Mouse (Mus musculus): ENCODE measurements at regions not wholly inside any gene's neighbourhood (a gene's known extent, or its start where the extent isn't known, plus 50 kb on each side); places are given as distances from the start of the nearest gene placed in this dataset.

GRCm38 (mm10) chr4:69759596-69759995 is 650.6 kb downstream of the Cdk5rap2 start:
- ATAC-seq (ENCODE audit: low FRiP score, low read depth) (no peak), DNase-seq (ENCODE audit: low spot score) (no peak)
- no peaks in the 10 kb centered on the region for H3K4me1 ChIP-seq (ENCODE audit: control insufficient read depth, insufficient read depth, low read length)
- no peak overlapping the region for H3K9ac ChIP-seq (ENCODE audit: low read depth, low read length, severe bottlenecking)
- H3K27me3 ChIP-seq (ENCODE audit: control insufficient read depth, insufficient read depth, low read length) = no peaks in the 10 kb centered on the region
- no peak overlapping the region for H3K4me3 ChIP-seq (replicated peaks; ENCODE audit: low read length)
- WGBS = 62% methylated on average over 2 of the region's 2 CpGs
- no peaks in the 10 kb centered on the region for H3K9me3 ChIP-seq (ENCODE audit: control insufficient read depth, low read length)
- H3K27ac ChIP-seq (replicated peaks; ENCODE audit: low read depth, low read length) = no peak overlapping the region
- no peak for TF ChIP-seq POLR2A (IDR thresholded peaks at IDR 0.05; ENCODE audit: borderline replicate concordance, extremely low read depth, insufficient read depth, insufficient read length)
- H3K4me2 ChIP-seq (replicated peaks; ENCODE audit: low read depth, low read length, severe bottlenecking) = no peak overlapping the region
- H3K36me3 ChIP-seq (ENCODE audit: control insufficient read depth, insufficient read depth, low read length) = no peaks in the 10 kb centered on the region

- Histone ChIP-seq H3K27me3 (ENCODE audit: control insufficient read depth, insufficient read depth, low read length) (no peaks in the 10 kb centered on the region), H3K4me2 (replicated peaks; ENCODE audit: low read depth, low read length, severe bottlenecking) (no peak overlapping the region), H3K9me3 (ENCODE audit: control insufficient read depth, low read length) (no peaks in the 10 kb centered on the region), H3K27ac (replicated peaks; ENCODE audit: low read depth, low read length) (no peak overlapping the region), H3K4me3 (replicated peaks; ENCODE audit: low read length) (no peak overlapping the region), H3K4me1 (ENCODE audit: control insufficient read depth, insufficient read depth, low read length) (no peaks in the 10 kb centered on the region), H3K9ac (ENCODE audit: low read depth, low read length, severe bottlenecking) (no peak overlapping the region), H3K36me3 (ENCODE audit: control insufficient read depth, insufficient read depth, low read length) (no peaks in the 10 kb centered on the region)
- WGBS = 71% methylated on average over 2 of the region's 2 CpGs
- TF ChIP-seq POLR2A (IDR thresholded peaks at IDR 0.05; ENCODE audit: borderline replicate concordance, extremely low read depth, insufficient read depth, insufficient read length) = no peak
- ATAC-seq (ENCODE audit: low FRiP score, low read depth) (no peak), DNase-seq (ENCODE audit: low spot score) (no peak)
These were observed 655.7 kb downstream of the Cdk5rap2 start for GRCm38 (mm10) chr4:69754567-69754966.

DNA sequence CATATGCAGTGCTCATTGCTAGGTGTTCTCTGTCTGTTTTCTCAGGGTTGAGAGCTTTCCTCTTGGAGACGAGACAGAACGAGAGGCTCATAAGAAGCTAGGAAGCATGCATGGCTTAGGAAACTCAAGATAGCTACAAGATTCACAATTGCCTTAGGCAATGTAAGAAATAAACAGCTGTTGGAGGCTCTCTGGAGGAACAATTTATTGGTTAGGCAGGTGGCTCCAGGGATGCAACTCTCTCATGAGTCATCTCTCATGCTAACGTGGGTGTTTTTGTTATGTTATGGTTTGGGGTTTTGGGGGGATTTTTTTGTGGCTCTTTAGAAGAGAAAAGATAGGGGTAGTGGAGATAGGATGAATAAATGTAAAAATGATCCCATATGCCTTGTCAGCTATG is 657.2 kb downstream of the Cdk5rap2 start:
- Histone ChIP-seq H3K9ac (ENCODE audit: low read depth, low read length, severe bottlenecking) (no peak overlapping the region), H3K4me3 (replicated peaks; ENCODE audit: low read length) (no peak overlapping the region), H3K4me1 (ENCODE audit: control insufficient read depth, insufficient read depth, low read length) (no peaks in the 10 kb centered on the region), H3K27me3 (ENCODE audit: control insufficient read depth, insufficient read depth, low read length) (no peaks in the 10 kb centered on the region), H3K27ac (replicated peaks; ENCODE audit: low read depth, low read length) (no peak overlapping the region), H3K36me3 (ENCODE audit: control insufficient read depth, insufficient read depth, low read length) (no peaks in the 10 kb centered on the region), H3K4me2 (replicated peaks; ENCODE audit: low read depth, low read length, severe bottlenecking) (no peak overlapping the region), H3K9me3 (ENCODE audit: control insufficient read depth, low read length) (no peaks in the 10 kb centered on the region)
- ATAC-seq (ENCODE audit: low FRiP score, low read depth) = no peak
- 66% methylated on average over 3 of the region's 3 CpGs for WGBS
- no peak for DNase-seq (ENCODE audit: low spot score)
- no peak for TF ChIP-seq POLR2A (IDR thresholded peaks at IDR 0.05; ENCODE audit: borderline replicate concordance, extremely low read depth, insufficient read depth, insufficient read length)

DNA sequence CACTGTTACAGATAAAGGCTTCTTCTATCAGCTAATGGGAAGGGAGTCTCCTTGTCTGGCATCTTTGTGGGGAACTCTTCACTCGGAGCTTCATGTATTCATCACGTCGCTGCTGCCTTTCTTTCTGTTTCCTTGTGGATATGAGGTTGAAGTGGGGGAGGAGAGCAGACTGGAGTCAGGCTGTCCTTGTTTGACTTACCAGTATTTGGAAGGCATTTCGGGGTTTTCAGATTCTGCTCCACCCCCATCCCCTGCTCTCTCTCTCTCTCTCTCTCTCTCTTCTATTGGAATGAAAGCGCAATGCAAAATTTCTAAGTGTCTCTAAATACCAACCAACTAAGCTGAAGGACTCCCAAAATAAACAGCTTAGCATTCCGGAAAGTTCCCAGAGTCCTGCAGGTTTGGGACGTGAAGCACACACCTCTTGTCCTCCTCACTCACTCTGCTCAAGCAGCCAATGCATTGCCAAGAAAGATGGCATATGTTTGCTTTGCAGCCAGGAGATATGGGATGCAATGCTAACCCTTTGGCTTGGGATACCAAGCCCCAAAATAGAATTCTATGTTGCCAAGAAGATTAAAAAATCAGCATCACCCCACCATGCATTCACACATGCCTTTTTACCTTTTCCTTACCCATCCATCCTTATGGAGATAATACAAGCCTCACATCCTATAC is 670.3 kb downstream of the Cdk5rap2 start:
- Histone ChIP-seq H3K9me3 (ENCODE audit: control insufficient read depth, low read length) (no peaks in the 10 kb centered on the region), H3K4me2 (replicated peaks; ENCODE audit: low read depth, low read length, severe bottlenecking) (no peak overlapping the region), H3K4me1 (ENCODE audit: control insufficient read depth, insufficient read depth, low read length) (no peaks in the 10 kb centered on the region), H3K27ac (replicated peaks; ENCODE audit: low read depth, low read length) (no peak overlapping the region), H3K9ac (ENCODE audit: low read depth, low read length, severe bottlenecking) (no peak overlapping the region), H3K36me3 (ENCODE audit: control insufficient read depth, insufficient read depth, low read length) (no peaks in the 10 kb centered on the region), H3K4me3 (replicated peaks; ENCODE audit: low read length) (no peak overlapping the region), H3K27me3 (ENCODE audit: control insufficient read depth, insufficient read depth, low read length) (no peaks in the 10 kb centered on the region)
- no peak for ATAC-seq (ENCODE audit: low FRiP score, low read depth)
- no peak for TF ChIP-seq POLR2A (IDR thresholded peaks at IDR 0.05; ENCODE audit: borderline replicate concordance, extremely low read depth, insufficient read depth, insufficient read length)
- WGBS = 78% methylated on average over 7 of the region's 7 CpGs
- no peak for DNase-seq (ENCODE audit: low spot score)
